Mouse (Mus musculus) kidney, embryonic 14.5 days (tissue): ENCODE data around the gene Cwc25. TPM values are rescaled to one million over a fixed set of nuclear protein-coding genes. Genes with fewer than 3 reads are reported as not detected.

Source experiments
- ATAC-seq: fragments of 200-750 bp; cut with Nextera tagmentation; 2 replicates; pipeline ENCODE4 v1.8.0; 2017; ENCODE audit warnings: moderate number of reproducible peaks, mild to moderate bottlenecking, moderate TSS enrichment, moderate library complexity; ENCODE audit not compliant: low FRiP score, low TSS enrichment
- H3K27ac ChIP-seq: fragments of 300-500 bp; sonication (generic); 2 replicates; pipeline ENCODE4 v1.5.1; 2014; ENCODE audit warnings: low read depth, mild to moderate bottlenecking, low read length, moderate library complexity, mixed read lengths
- H3K27me3 ChIP-seq: fragments of 300-500 bp; sonication (generic); 2 replicates; pipeline ENCODE4 v1.6.1; 2014; ENCODE audit warnings: mild to moderate bottlenecking, low read length; ENCODE audit not compliant: control insufficient read depth, insufficient read depth
- H3K36me3 ChIP-seq: fragments of 300-500 bp; sonication (generic); 2 replicates; pipeline ENCODE4 v1.6.1; 2014; ENCODE audit warnings: low read length, mixed read lengths; ENCODE audit not compliant: control insufficient read depth, insufficient read depth
- H3K4me1 ChIP-seq: fragments of 300-500 bp; sonication (generic); 2 replicates; pipeline ENCODE4 v1.6.1; 2014; ENCODE audit warnings: low read length, mixed read lengths; ENCODE audit not compliant: control insufficient read depth, insufficient read depth
- H3K4me2 ChIP-seq: fragments of 300-500 bp; sonication (generic); replicated peaks from 2 replicates; pipeline ENCODE4 v1.6.1; 2014; ENCODE audit warnings: low read depth, mild to moderate bottlenecking, low read length
- H3K4me3 ChIP-seq: fragments of 300-500 bp; sonication (generic); 2 replicates; pipeline ENCODE4 v1.5.1; 2014; ENCODE audit warnings: mild to moderate bottlenecking, low read length
- H3K9ac ChIP-seq: fragments of 300-500 bp; sonication (generic); 2 replicates; pipeline ENCODE4 v1.6.1; 2014; ENCODE audit warnings: low read depth, mild to moderate bottlenecking, low read length, moderate library complexity
- H3K9me3 ChIP-seq: fragments of 300-500 bp; sonication (generic); 2 replicates; pipeline ENCODE4 v1.6.1; 2016; ENCODE audit warnings: low read length; ENCODE audit not compliant: control insufficient read depth
- WGBS: fragments of 180-500 bp; shearing (Covaris S2); extraction: QIAGEN DNeasy Blood & Tissue Kit; methylation state at CpG from one replicate; pipeline ENCODE4 v1.1.7; 2014; 5-methylcytosine and 5-hydroxymethylcytosine counted together
- polyA plus RNA-seq: library from polyadenylated mRNA; unstranded; fragments of >200 nt; fragmentation: Nextera tagmentation; extraction: Ambion mirVana; gene quantifications from 2 replicates; pipeline ENCODE4 v1.2.1, GENCODE M21; 2014

The Cwc25 gene
- polyA plus RNA-seq, 1 experiment from 2014 or later = 13.7 TPM

GRCm38 (mm10) chr11:97769704-97770103 is 3.3 kb upstream of the Cwc25 start:
- no peaks in the 10 kb centered on the region for H3K27me3 ChIP-seq
- H3K27ac ChIP-seq = no peak overlapping the region
- H3K4me1 ChIP-seq = 0 out of 2 replicates have a peak, but pooled peaks cover 5% of the 10 kb centered on the region
- no peak overlapping the region for H3K4me2 ChIP-seq
- WGBS = 15% methylated on average over 2 of the region's 2 CpGs
- no peak overlapping the region for H3K4me3 ChIP-seq
- H3K9me3 ChIP-seq = no peaks in the 10 kb centered on the region
- no peaks in the 10 kb centered on the region for H3K36me3 ChIP-seq
- no peak overlapping the region for H3K9ac ChIP-seq
- no peak for ATAC-seq

- no peaks in the 10 kb centered on the region for H3K27me3 ChIP-seq
- peaks cover 34% of the 10 kb centered on the region for H3K36me3 ChIP-seq
- no peak overlapping the region for H3K4me3 ChIP-seq
- ATAC-seq = no peak
- no peak overlapping the region for H3K27ac ChIP-seq
- H3K4me1 ChIP-seq = 0 out of 2 replicates have a peak, but pooled peaks cover 5% of the 10 kb centered on the region
- H3K9ac ChIP-seq = no peak overlapping the region
- no peaks in the 10 kb centered on the region for H3K9me3 ChIP-seq
- H3K4me2 ChIP-seq = no peak overlapping the region
Observed at GRCm38 (mm10) chr11:97761638-97762037, 4.7 kb downstream of the Cwc25 start.

GRCm38 (mm10) chr11:97758942-97759341 is 7.4 kb downstream of the Cwc25 start:
- H3K27ac ChIP-seq = no peak overlapping the region
- WGBS = 82% methylated on average over 6 of the region's 6 CpGs
- H3K4me1 ChIP-seq = no peaks in the 10 kb centered on the region
- no peaks in the 10 kb centered on the region for H3K9me3 ChIP-seq
- no peak overlapping the region for H3K9ac ChIP-seq
- H3K4me3 ChIP-seq = no peak overlapping the region
- no peak for ATAC-seq
- H3K4me2 ChIP-seq = no peak overlapping the region
- peaks cover 50% of the 10 kb centered on the region for H3K36me3 ChIP-seq
- no peaks in the 10 kb centered on the region for H3K27me3 ChIP-seq

GRCm38 (mm10) chr11:97758125-97758524 is 8.2 kb downstream of the Cwc25 start:
- Histone ChIP-seq H3K9me3 (no peaks in the 10 kb centered on the region), H3K4me2 (no peak overlapping the region), H3K27ac (no peak overlapping the region), H3K9ac (no peak overlapping the region), H3K4me1 (no peaks in the 10 kb centered on the region), H3K4me3 (no peak overlapping the region), H3K36me3 (peaks cover 58% of the 10 kb centered on the region), H3K27me3 (no peaks in the 10 kb centered on the region)
- no peak for ATAC-seq
- 90% methylated on average over 1 of the region's 1 CpGs for WGBS

DNA sequence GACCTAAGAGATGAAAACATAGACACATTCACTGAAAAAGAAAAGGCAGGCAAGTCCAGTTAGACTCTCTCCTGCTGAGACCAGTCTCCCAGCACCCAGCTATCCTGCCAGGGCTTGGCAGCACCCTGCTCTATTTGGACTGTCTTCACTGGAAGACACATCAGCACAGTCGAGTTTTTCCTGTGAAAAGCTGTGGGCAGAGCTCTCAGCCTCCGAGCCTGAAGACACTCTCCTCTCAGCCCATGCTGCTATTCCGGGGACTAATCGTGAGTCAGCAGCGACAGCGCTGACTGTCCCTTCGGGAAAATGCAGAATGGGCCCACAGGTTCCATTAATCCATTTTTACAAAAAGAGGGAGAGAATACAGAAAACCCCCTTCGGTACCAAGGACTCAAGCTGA is 13.1 kb downstream of the Cwc25 start:
- H3K4me1 ChIP-seq = no peaks in the 10 kb centered on the region
- no peak overlapping the region for H3K27ac ChIP-seq
- no peak for ATAC-seq
- H3K27me3 ChIP-seq = no peaks in the 10 kb centered on the region
- H3K4me2 ChIP-seq = no peak overlapping the region
- no peak overlapping the region for H3K4me3 ChIP-seq
- no peak overlapping the region for H3K9ac ChIP-seq
- H3K36me3 ChIP-seq = peaks cover 77% of the 10 kb centered on the region
- 94% methylated on average over 8 of the region's 8 CpGs for WGBS
- H3K9me3 ChIP-seq = 0 out of 2 replicates have a peak, but pooled peaks cover 3% of the 10 kb centered on the region

DNA sequence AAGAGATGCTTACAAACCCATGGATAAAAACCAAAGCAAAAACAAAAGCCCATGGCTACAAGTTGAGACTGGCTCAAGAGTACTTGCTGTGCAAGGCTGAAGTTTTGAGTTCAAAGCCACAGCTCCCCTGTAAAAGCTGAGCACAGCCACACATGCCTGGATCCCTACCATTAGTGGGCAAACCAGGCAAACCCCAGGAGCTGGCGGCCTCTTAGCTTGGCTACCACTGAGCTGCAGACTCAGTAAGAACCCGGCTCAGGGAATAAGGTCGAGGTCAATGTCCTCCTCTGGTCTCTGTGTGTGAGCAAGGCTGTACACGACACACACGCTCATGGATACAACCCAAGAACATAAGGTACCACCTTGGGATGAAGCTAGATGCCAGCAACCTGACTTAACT is 17.9 kb downstream of the Cwc25 start:
- no peak overlapping the region for H3K4me2 ChIP-seq
- no peak for ATAC-seq
- H3K9ac ChIP-seq = no peak overlapping the region
- H3K36me3 ChIP-seq = peaks cover 66% of the 10 kb centered on the region
- WGBS = 89% methylated on average over 5 of the region's 5 CpGs
- H3K4me1 ChIP-seq = 0 out of 2 replicates have a peak, but pooled peaks cover 2% of the 10 kb centered on the region
- no peak overlapping the region for H3K27ac ChIP-seq
- H3K9me3 ChIP-seq = 0 out of 2 replicates have a peak, but pooled peaks cover 3% of the 10 kb centered on the region
- no peak overlapping the region for H3K4me3 ChIP-seq
- no peaks in the 10 kb centered on the region for H3K27me3 ChIP-seq

DNA sequence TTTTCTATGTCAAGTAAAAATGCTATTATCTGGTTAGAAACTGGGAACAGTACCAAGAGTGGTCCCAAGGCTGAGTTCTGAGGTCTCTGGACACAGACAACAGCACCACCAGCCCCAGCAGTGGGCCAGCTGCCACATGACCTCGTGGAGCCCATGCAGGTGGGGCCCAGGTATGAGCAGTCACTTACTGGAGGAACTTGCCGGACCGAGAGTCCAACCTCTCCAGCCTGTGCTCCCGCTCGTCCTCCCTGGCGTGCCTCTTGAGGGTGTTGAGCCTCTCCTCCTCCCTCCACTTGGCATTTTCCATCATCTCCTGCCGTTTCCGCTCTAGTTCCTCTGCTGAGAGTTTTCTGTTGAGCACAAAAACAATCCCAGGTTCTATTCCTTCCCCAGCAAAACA is 18.6 kb downstream of the Cwc25 start:
- H3K4me3 ChIP-seq = no peak overlapping the region
- H3K4me2 ChIP-seq = no peak overlapping the region
- H3K9me3 ChIP-seq = 0 out of 2 replicates have a peak, but pooled peaks cover 3% of the 10 kb centered on the region
- WGBS = 89% methylated on average over 8 of the region's 8 CpGs
- no peak overlapping the region for H3K27ac ChIP-seq
- no peaks in the 10 kb centered on the region for H3K27me3 ChIP-seq
- peaks cover 59% of the 10 kb centered on the region for H3K36me3 ChIP-seq
- H3K9ac ChIP-seq = no peak overlapping the region
- peaks cover 9% of the 10 kb centered on the region for H3K4me1 ChIP-seq
- no peak for ATAC-seq

DNA sequence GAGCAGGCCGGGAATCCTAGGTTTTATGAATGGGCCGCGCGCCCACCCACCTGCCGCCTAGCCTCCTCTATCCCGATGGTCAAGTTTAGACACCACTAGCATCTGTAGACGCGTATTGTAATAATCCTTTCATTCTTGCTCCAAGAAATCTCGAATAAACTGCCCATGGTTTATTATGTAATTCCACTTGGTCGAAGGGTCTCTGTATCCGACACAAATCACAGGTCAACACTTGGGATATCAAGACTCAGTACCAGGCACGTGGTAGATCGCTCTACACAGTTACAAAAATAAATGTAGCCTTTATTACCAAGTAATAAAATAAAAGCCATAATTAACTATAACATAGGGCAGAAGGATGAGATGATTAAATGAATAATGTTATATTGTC is 21.0 kb downstream of the Cwc25 start:
- peak overlapping the region; percentile 81 for H3K4me3 ChIP-seq
- H3K27ac ChIP-seq = no peak overlapping the region
- H3K36me3 ChIP-seq = peaks cover 38% of the 10 kb centered on the region
- H3K9ac ChIP-seq = peak overlapping the region; percentile 72; the same call in 1 of the 2 replicates
- no peak; the same call in 1 of the 2 replicates for ATAC-seq
- peaks cover 19% of the 10 kb centered on the region for H3K4me1 ChIP-seq
- 11% methylated on average over 13 of the region's 13 CpGs for WGBS
- peak overlapping the region; percentile 53 for H3K4me2 ChIP-seq
- H3K27me3 ChIP-seq = no peaks in the 10 kb centered on the region
- H3K9me3 ChIP-seq = no peaks in the 10 kb centered on the region

GRCm38 (mm10) chr11:97744718-97745330 is 21.5 kb downstream of the Cwc25 start:
- Histone ChIP-seq H3K36me3 (peaks cover 33% of the 10 kb centered on the region), H3K4me3 (peak overlapping the region; percentile 81), H3K27ac (peak overlapping the region; percentile 89), H3K9ac (peak overlapping the region; percentile 72), H3K9me3 (no peaks in the 10 kb centered on the region), H3K27me3 (no peaks in the 10 kb centered on the region), H3K4me1 (peaks cover 25% of the 10 kb centered on the region), H3K4me2 (peak overlapping the region; percentile 70)
- ATAC-seq = peak; percentile 96
- under 1% methylated on average over 47 of the region's 57 CpGs for WGBS
